Mouse (Mus musculus) limb, embryonic 13.5 days (tissue): ENCODE results near the gene Mdh2. TPM values are rescaled to one million over a fixed set of nuclear protein-coding genes. Genes with fewer than 3 reads are reported as not detected.

ENCODE experiments used
- ATAC-seq: fragments of 200-750 bp; cut with Nextera tagmentation; 2 replicates; pipeline ENCODE4 v1.8.0; 2017; ENCODE audit warnings: low read depth, moderate number of reproducible peaks, moderate TSS enrichment; ENCODE audit not compliant: low FRiP score
- H3K27ac ChIP-seq: fragments of 300-500 bp; sonication (generic); 2 replicates; pipeline ENCODE4 v1.5.1; 2015; ENCODE audit warnings: inconsistent platforms, mild to moderate bottlenecking, moderate library complexity
- H3K27me3 ChIP-seq: fragments of 300-500 bp; sonication (generic); 2 replicates; pipeline ENCODE4 v1.6.1; 2015; ENCODE audit warnings: mild to moderate bottlenecking, inconsistent platforms
- H3K36me3 ChIP-seq: fragments of 300-500 bp; sonication (generic); 2 replicates; pipeline ENCODE4 v1.6.1; 2015; ENCODE audit warnings: inconsistent platforms, mild to moderate bottlenecking, moderate library complexity
- H3K4me1 ChIP-seq: fragments of 300-500 bp; sonication (generic); 2 replicates; pipeline ENCODE4 v1.6.1; 2015; ENCODE audit warnings: inconsistent platforms
- H3K4me2 ChIP-seq: fragments of 300-500 bp; sonication (generic); replicated peaks from 2 replicates; pipeline ENCODE4 v1.6.1; 2015; ENCODE audit warnings: inconsistent platforms, mild to moderate bottlenecking, moderate library complexity
- H3K4me3 ChIP-seq: fragments of 300-500 bp; sonication (generic); 2 replicates; pipeline ENCODE4 v1.5.1; 2015; ENCODE audit warnings: moderate library complexity, mild to moderate bottlenecking, inconsistent platforms
- H3K9ac ChIP-seq: fragments of 300-500 bp; sonication (generic); 2 replicates; pipeline ENCODE4 v1.6.1; 2015; ENCODE audit warnings: mild to moderate bottlenecking, inconsistent platforms
- H3K9me3 ChIP-seq: fragments of 300-500 bp; sonication (generic); 2 replicates; pipeline ENCODE4 v1.6.1; 2016; ENCODE audit warnings: inconsistent platforms
- WGBS: fragments of 180-500 bp; shearing (Covaris S2); methylation state at CpG from one replicate; pipeline ENCODE4 v1.1.7; 2015; 5-methylcytosine and 5-hydroxymethylcytosine counted together
- polyA plus RNA-seq: library from polyadenylated mRNA; unstranded; fragments of >200 nt; fragmentation: Nextera tagmentation; extraction: Ambion mirVana; gene quantifications from 2 replicates; pipeline ENCODE4 v1.2.1, GENCODE M21; 2015

Gene Mdh2
- polyA plus RNA-seq, 1 experiment from 2014 or later = 457 TPM

GRCm38 (mm10) chr5:135812991-135813390 lies 34.7 kb downstream of the Mdh2 start:
- Histone ChIP-seq H3K4me2 (no peak overlapping the region), H3K4me3 (no peak overlapping the region), H3K4me1 (no peaks in the 10 kb centered on the region), H3K27me3 (peaks cover 7% of the 10 kb centered on the region), H3K9me3 (no peaks in the 10 kb centered on the region), H3K9ac (no peak overlapping the region), H3K36me3 (no peaks in the 10 kb centered on the region), H3K27ac (no peak overlapping the region)
- no peak for ATAC-seq
- 65% methylated on average over 5 of the region's 5 CpGs for WGBS

- ATAC-seq = no peak
Measured at GRCm38 (mm10) chr5:135818491-135818890, 40.2 kb downstream of the Mdh2 start.

GRCm38 (mm10) chr5:135822316-135822944 lies 44.1 kb downstream of the Mdh2 start:
- Histone ChIP-seq H3K4me1 (peaks cover 10% of the 10 kb centered on the region; the same call in 1 of the 2 replicates), H3K36me3 (no peaks in the 10 kb centered on the region), H3K4me3 (no peak overlapping the region), H3K9me3 (no peaks in the 10 kb centered on the region), H3K9ac (no peak overlapping the region), H3K27me3 (peaks cover 20% of the 10 kb centered on the region), H3K4me2 (no peak overlapping the region), H3K27ac (no peak overlapping the region)
- 15% methylated on average over 7 of the region's 7 CpGs for WGBS
- ATAC-seq = no peak

More at GRCm38 (mm10) chr5:135818491-135818890, 40.2 kb downstream of the Mdh2 start:
- Histone ChIP-seq H3K27ac (no peak overlapping the region), H3K36me3 (no peaks in the 10 kb centered on the region), H3K4me1 (peaks cover 5% of the 10 kb centered on the region; the same call in 1 of the 2 replicates), H3K9me3 (no peaks in the 10 kb centered on the region), H3K9ac (no peak overlapping the region), H3K27me3 (peaks cover 23% of the 10 kb centered on the region), H3K4me2 (no peak overlapping the region), H3K4me3 (no peak overlapping the region)
- 39% methylated on average over 7 of the region's 7 CpGs for WGBS

- H3K27ac ChIP-seq = no peak overlapping the region
- no peak overlapping the region for H3K4me3 ChIP-seq
- H3K4me2 ChIP-seq = no peak overlapping the region
- no peak overlapping the region for H3K9ac ChIP-seq
- no peaks in the 10 kb centered on the region for H3K36me3 ChIP-seq
- no peak for ATAC-seq
- peaks cover 10% of the 10 kb centered on the region; the same call in 1 of the 2 replicates for H3K4me1 ChIP-seq
- no peaks in the 10 kb centered on the region for H3K9me3 ChIP-seq
- 42% methylated on average over 3 of the region's 3 CpGs for WGBS
- peaks cover 6% of the 10 kb centered on the region for H3K27me3 ChIP-seq
Measured at GRCm38 (mm10) chr5:135824517-135824916, 46.2 kb downstream of the Mdh2 start.

GRCm38 (mm10) chr5:135826225-135826624 lies 47.9 kb downstream of the Mdh2 start:
- H3K36me3 ChIP-seq = no peaks in the 10 kb centered on the region
- WGBS = 39% methylated on average over 6 of the region's 6 CpGs
- no peak overlapping the region for H3K4me3 ChIP-seq
- H3K4me1 ChIP-seq = peaks cover 10% of the 10 kb centered on the region; the same call in 1 of the 2 replicates
- H3K27ac ChIP-seq = no peak overlapping the region
- H3K27me3 ChIP-seq = no peaks in the 10 kb centered on the region
- H3K4me2 ChIP-seq = no peak overlapping the region
- ATAC-seq = no peak
- no peak overlapping the region for H3K9ac ChIP-seq
- no peaks in the 10 kb centered on the region for H3K9me3 ChIP-seq

GRCm38 (mm10) chr5:135829381-135829780 lies 51.1 kb downstream of the Mdh2 start:
- no peaks in the 10 kb centered on the region for H3K36me3 ChIP-seq
- peaks cover 1% of the 10 kb centered on the region; the same call in 1 of the 2 replicates for H3K27me3 ChIP-seq
- no peak overlapping the region for H3K27ac ChIP-seq
- no peak overlapping the region for H3K4me2 ChIP-seq
- no peaks in the 10 kb centered on the region for H3K9me3 ChIP-seq
- H3K4me3 ChIP-seq = no peak overlapping the region
- 90% methylated on average over 8 of the region's 8 CpGs for WGBS
- ATAC-seq = no peak
- peaks cover 5% of the 10 kb centered on the region; the same call in 1 of the 2 replicates for H3K4me1 ChIP-seq
- H3K9ac ChIP-seq = no peak overlapping the region

- Histone ChIP-seq H3K9me3 (no peaks in the 10 kb centered on the region), H3K4me3 (no peak overlapping the region), H3K27me3 (peaks cover 22% of the 10 kb centered on the region), H3K27ac (no peak overlapping the region), H3K36me3 (no peaks in the 10 kb centered on the region), H3K4me1 (peaks cover 11% of the 10 kb centered on the region), H3K9ac (no peak overlapping the region), H3K4me2 (no peak overlapping the region)
- no peak for ATAC-seq
- 40% methylated on average over 4 of the region's 4 CpGs for WGBS
Measured at GRCm38 (mm10) chr5:135832729-135833128, 54.4 kb downstream of the Mdh2 start.

- Histone ChIP-seq H3K27ac (no peak overlapping the region), H3K4me3 (peak overlapping the region; percentile 52), H3K36me3 (no peaks in the 10 kb centered on the region), H3K27me3 (peaks cover 26% of the 10 kb centered on the region), H3K4me2 (peak overlapping the region; percentile 92), H3K9ac (peak overlapping the region; percentile 56; the same call in 1 of the 2 replicates), H3K9me3 (no peaks in the 10 kb centered on the region), H3K4me1 (peaks cover 11% of the 10 kb centered on the region)
- WGBS = 1% methylated on average over 47 of the region's 47 CpGs
- ATAC-seq = peak; percentile 90
Measured at GRCm38 (mm10) chr5:135834769-135835491, 56.6 kb downstream of the Mdh2 start.

- Histone ChIP-seq H3K27ac (no peak overlapping the region), H3K4me2 (peak overlapping the region; percentile 92), H3K4me1 (peaks cover 11% of the 10 kb centered on the region), H3K36me3 (no peaks in the 10 kb centered on the region), H3K9ac (no peak overlapping the region), H3K4me3 (peak overlapping the region; percentile 52), H3K27me3 (peaks cover 31% of the 10 kb centered on the region), H3K9me3 (no peaks in the 10 kb centered on the region)
- under 1% methylated on average over 12 of the region's 12 CpGs for WGBS
- ATAC-seq = peak; percentile 74
Measured at GRCm38 (mm10) chr5:135835492-135835858, 57.2 kb downstream of the Mdh2 start.

GRCm38 (mm10) chr5:135835981-135836380 lies 57.7 kb downstream of the Mdh2 start:
- no peaks in the 10 kb centered on the region for H3K9me3 ChIP-seq
- no peak overlapping the region for H3K9ac ChIP-seq
- ATAC-seq = no peak
- H3K36me3 ChIP-seq = no peaks in the 10 kb centered on the region
- H3K27me3 ChIP-seq = peaks cover 31% of the 10 kb centered on the region
- WGBS = 20% methylated on average over 12 of the region's 12 CpGs
- peak overlapping the region; percentile 92 for H3K4me2 ChIP-seq
- peaks cover 11% of the 10 kb centered on the region for H3K4me1 ChIP-seq
- H3K4me3 ChIP-seq = peak overlapping the region; percentile 52; the same call in 1 of the 2 replicates
- no peak overlapping the region for H3K27ac ChIP-seq
